Mouse (Mus musculus) spleen, adult 2 months (tissue): ENCODE data around the gene Elmo1. TPM values are rescaled to one million over a fixed set of nuclear protein-coding genes. Genes with fewer than 3 reads are reported as not detected.
A peak's percentile ranks its signal among the peaks of the same experiment; 100 is the strongest.

Experiments used
- DNase-seq, 2 experiments: peaks; one replicate each; pipeline versions ENCODE4 v3.0.0 to v3.0.0-alpha.2; 2012 to 2021; ENCODE audit warnings: low spot score in 2 of 2, low read depth in 1 of 2
- H3K27ac ChIP-seq: fragments of 200-500 bp; 2 replicates; pipeline ENCODE4 v1.5.1; 2012; ENCODE audit warnings: low read length, inconsistent platforms; ENCODE audit not compliant: insufficient read depth
- H3K27me3 ChIP-seq: fragments of 200-500 bp; 2 replicates; pipeline ENCODE4 v1.6.1; 2012; ENCODE audit warnings: mild to moderate bottlenecking, moderate library complexity, low read length, inconsistent platforms; ENCODE audit not compliant: control insufficient read depth, insufficient read depth
- H3K36me3 ChIP-seq: fragments of 200-500 bp; 2 replicates; pipeline ENCODE4 v1.6.1; 2012; ENCODE audit warnings: mild to moderate bottlenecking, low read length, inconsistent platforms; ENCODE audit not compliant: control insufficient read depth, insufficient read depth
- H3K4me1 ChIP-seq: fragments of 200-500 bp; 2 replicates; pipeline ENCODE4 v1.6.1; 2011; ENCODE audit warnings: inconsistent platforms; ENCODE audit not compliant: control insufficient read depth, insufficient read depth, insufficient read length
- H3K4me3 ChIP-seq: fragments of 200-500 bp; 2 replicates; pipeline ENCODE4 v1.5.1; 2011; ENCODE audit warnings: mild to moderate bottlenecking, inconsistent platforms; ENCODE audit not compliant: insufficient read depth, insufficient read length; ENCODE audit errors: extremely low read depth
- CTCF ChIP-seq: fragments of 200-500 bp; IDR thresholded peaks from 2 replicates; pipeline ENCODE4 v1.5.1; 2011; ENCODE audit warnings: mild to moderate bottlenecking, inconsistent platforms; ENCODE audit not compliant: insufficient read depth, insufficient read length, insufficient replicate concordance; ENCODE audit errors: extremely low read depth
- POLR2A ChIP-seq: fragments of 200-500 bp; IDR thresholded peaks from 2 replicates; pipeline ENCODE4 v1.6.1; 2011; ENCODE audit warnings: low read depth, low read length, inconsistent platforms
- WGBS: fragments of 180-500 bp; shearing (Covaris S2); methylation state at CpG from one replicate; pipeline ENCODE4 v1.1.7; 2018; 5-methylcytosine and 5-hydroxymethylcytosine counted together
- polyA plus RNA-seq: library from polyadenylated mRNA; depleted of rRNA; stranded (reverse); fragments of >200 nt; gene quantifications from 2 replicates; pipeline ENCODE4 v1.2.3, GENCODE M21; 2012

The Elmo1 gene
- polyA plus RNA-seq, 1 experiment = 33.3 TPM

- H3K27ac ChIP-seq = peak overlapping the region; percentile 63
- H3K4me1 ChIP-seq = peaks cover 26% of the 10 kb centered on the region
- WGBS = 21% methylated on average over 19 of the region's 19 CpGs
- H3K27me3 ChIP-seq = no peaks in the 10 kb centered on the region
- TF ChIP-seq CTCF = no peak
- TF ChIP-seq POLR2A = no peak
- no peaks in the 10 kb centered on the region for H3K36me3 ChIP-seq
- peak; percentile 42 to 77 for DNase-seq
- peak overlapping the region; percentile 2; the same call in 1 of the 2 replicates for H3K4me3 ChIP-seq
Observed at GRCm38 (mm10) chr13:20093307-20094045, 3.1 kb downstream of the Elmo1 start.

DNA sequence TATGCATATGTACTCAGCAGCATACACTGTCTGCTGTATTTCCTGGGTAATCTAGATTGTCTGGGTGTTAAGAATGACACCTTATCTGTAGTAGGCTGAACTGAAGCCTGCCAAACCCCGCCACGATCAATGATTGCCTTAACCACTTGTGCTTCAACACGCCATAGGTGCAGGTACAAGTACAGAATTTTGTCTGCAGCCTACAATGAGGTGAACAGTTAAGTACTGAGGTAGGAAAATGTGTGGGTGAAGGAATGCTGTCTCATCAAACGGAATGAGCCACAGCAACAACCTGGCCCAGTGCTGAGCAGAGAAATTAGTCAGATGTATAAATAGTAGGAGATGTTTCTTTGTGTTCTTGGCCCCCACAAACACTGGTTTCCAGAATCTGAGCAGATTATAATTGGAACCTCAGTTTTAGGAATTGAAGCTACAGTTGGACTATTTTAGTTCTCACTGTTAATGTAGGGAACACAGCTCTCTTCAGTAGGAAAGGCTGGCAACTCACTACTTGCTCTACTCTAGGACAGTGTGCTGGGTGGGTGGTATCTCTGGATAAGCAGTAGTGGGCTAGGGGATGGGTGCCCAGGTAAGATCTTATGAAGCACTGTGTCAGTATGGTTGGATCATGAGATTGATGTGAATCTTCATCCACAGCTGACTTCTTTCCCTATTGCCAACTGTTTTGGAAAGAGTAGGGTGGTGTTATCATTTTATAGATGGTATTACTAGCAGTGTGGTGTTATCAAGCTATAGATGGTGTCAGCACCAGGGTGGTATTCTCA is 4.7 kb downstream of the Elmo1 start:
- H3K27me3 ChIP-seq = no peaks in the 10 kb centered on the region
- 64% methylated on average over 4 of the region's 4 CpGs for WGBS
- H3K4me1 ChIP-seq = peaks cover 26% of the 10 kb centered on the region
- TF ChIP-seq CTCF (no peak), POLR2A (no peak)
- no peak overlapping the region for H3K27ac ChIP-seq
- DNase-seq = no peak
- no peaks in the 10 kb centered on the region for H3K36me3 ChIP-seq
- H3K4me3 ChIP-seq = no peak overlapping the region

- TF ChIP-seq POLR2A (no peak), CTCF (no peak)
- Histone ChIP-seq H3K4me1 (peaks cover 22% of the 10 kb centered on the region), H3K27ac (no peak overlapping the region), H3K36me3 (peaks cover 1% of the 10 kb centered on the region; the same call in 1 of the 2 replicates), H3K4me3 (no peak overlapping the region), H3K27me3 (no peaks in the 10 kb centered on the region)
- DNase-seq = no peak
- WGBS = 78% methylated on average over 5 of the region's 5 CpGs
Observed at GRCm38 (mm10) chr13:20097006-20097617, 6.7 kb downstream of the Elmo1 start.

DNA sequence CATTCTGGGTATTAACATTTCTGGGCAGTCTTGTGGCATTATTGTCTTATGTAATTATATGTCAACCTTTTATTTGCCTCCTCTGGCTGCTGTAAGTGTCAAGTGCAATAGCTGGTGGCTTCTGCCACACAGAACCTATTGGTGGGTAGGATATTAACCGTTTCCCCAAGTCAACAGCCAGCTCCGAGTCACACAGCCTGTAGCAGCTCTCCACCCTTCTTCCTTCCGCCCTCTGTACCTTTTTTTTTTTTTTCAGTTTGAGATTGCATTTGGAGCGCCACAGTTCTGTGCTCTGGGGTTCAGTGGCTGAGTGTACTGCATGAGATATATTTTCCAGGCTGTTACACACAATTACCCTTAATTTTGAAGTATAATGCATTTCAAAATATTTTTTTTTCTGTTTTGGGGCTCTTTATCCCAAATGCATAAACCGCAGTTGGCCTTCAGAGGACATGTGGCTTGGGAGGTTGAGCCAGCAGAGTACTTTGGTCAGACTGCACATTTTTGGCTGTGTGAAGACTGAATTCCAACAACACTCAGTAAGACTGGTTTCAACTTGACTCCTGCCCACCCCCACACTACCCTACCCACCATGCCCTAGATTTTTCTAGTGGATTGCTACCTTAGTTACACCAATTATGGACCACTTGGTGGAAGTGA is 7.7 kb downstream of the Elmo1 start:
- H3K27me3 ChIP-seq = no peaks in the 10 kb centered on the region
- DNase-seq = no peak
- peak overlapping the region; percentile 59 for H3K27ac ChIP-seq
- H3K4me1 ChIP-seq = peaks cover 16% of the 10 kb centered on the region
- peaks cover 1% of the 10 kb centered on the region; the same call in 1 of the 2 replicates for H3K36me3 ChIP-seq
- no peak for TF ChIP-seq CTCF
- TF ChIP-seq POLR2A = no peak
- WGBS = 22% methylated on average over 5 of the region's 5 CpGs
- H3K4me3 ChIP-seq = no peak overlapping the region

GRCm38 (mm10) chr13:20098594-20098965 is 8.2 kb downstream of the Elmo1 start:
- Histone ChIP-seq H3K4me3 (no peak overlapping the region), H3K36me3 (peaks cover 1% of the 10 kb centered on the region; the same call in 1 of the 2 replicates), H3K27me3 (no peaks in the 10 kb centered on the region), H3K27ac (peak overlapping the region; percentile 59; the same call in 1 of the 2 replicates), H3K4me1 (peaks cover 14% of the 10 kb centered on the region)
- DNase-seq = no peak
- 83% methylated on average over 3 of the region's 3 CpGs for WGBS
- TF ChIP-seq CTCF (no peak), POLR2A (no peak)

DNA sequence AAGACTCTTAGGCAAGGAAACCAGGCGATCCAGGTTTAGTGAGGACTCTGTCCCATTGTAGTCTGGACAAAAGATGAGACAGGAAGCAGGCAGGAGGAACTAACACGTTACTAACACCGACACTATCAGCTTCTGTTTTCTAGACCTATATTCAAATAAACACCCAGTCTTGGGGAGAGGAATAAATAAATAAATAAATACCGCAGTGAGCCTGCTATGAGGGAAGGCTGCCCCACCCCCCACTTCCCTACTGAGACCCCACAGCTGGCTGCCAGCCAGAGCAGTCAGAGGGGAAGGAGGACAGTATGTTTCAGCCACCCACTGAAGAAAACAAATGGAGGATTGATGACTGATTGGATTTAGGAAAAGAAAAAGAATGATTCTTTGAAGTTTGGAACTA is 9.2 kb downstream of the Elmo1 start:
- no peaks in the 10 kb centered on the region for H3K27me3 ChIP-seq
- H3K36me3 ChIP-seq = peaks cover 1% of the 10 kb centered on the region; the same call in 1 of the 2 replicates
- TF ChIP-seq CTCF (no peak), POLR2A (no peak)
- H3K4me1 ChIP-seq = peaks cover 12% of the 10 kb centered on the region
- WGBS = 18% methylated on average over 4 of the region's 4 CpGs
- H3K27ac ChIP-seq = no peak overlapping the region
- no peak overlapping the region for H3K4me3 ChIP-seq
- no peak for DNase-seq
